Mouse (Mus musculus) forelimb bud, embryonic 11.5 days (tissue): ENCODE measurements at regions not wholly inside any gene's neighbourhood (a gene's known extent, or its start where the extent isn't known, plus 50 kb on each side); places are given as distances from the start of the nearest gene placed in this dataset.
A peak's percentile ranks its signal among the peaks of the same experiment; 100 is the strongest.
"Not testable (repeated sequence)": the region's sequence is repeated elsewhere in the genome, so short reads cannot be mapped to it uniquely, and the experiment has no call there.

Experiments used
- DNase-seq: peaks from one replicate; pipeline ENCODE4 v3.0.0-alpha.2; 2012; ENCODE audit warnings: low read depth, low spot score

DNA sequence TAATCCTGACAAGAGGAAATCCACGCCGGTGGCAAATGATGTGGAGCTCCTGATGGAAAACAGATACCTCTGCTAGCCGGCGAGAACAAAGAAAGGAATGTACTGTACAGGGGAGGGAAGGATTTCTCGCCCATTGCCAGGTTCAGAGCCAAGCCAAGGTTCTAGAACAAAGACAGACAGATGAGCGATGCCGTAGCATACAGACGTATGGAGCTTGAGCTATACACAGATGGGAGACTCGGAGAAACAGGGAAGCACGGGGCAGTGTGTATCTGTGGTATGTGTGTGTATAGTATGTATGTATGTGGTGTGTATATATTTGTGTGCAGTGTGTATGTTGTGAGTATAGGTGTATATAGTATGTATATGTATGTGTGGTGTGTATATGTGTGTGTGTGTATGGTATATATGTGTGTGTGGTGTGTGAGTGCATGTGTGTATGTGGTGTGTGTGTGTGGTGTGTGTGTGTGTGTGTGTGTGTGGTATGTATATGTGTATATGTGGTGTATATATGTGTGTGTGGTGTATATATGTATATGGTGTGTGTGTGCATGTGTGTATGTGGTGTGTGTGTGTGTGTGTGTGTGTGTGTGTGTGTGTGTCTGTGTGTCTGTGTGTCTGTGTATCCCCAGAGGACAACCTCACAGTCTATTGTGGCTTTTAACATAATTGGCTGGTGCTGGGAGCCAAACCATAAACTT is 140.6 kb downstream of the Cand1 start:
- no peak for DNase-seq

DNA sequence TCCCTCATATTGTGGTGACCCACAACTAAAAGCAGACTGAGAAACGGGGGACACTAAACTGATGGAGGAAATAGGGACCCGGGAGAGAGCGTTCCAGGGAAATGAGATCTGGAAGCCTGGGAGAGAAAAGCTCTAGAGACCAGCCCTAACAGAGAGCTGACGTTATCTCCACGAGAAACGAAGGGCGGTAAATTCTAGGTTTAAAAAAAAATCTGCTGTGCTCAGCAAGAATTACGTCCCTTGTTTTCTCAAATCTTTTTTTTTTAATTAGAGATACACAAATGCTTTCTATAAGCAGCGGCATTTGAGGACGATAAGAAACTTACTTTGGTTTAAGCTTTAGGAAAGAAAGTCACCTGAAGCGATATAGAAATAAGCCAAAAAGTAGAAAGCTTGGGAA is 145.7 kb downstream of the Cand1 start:
- DNase-seq = no peak

DNA sequence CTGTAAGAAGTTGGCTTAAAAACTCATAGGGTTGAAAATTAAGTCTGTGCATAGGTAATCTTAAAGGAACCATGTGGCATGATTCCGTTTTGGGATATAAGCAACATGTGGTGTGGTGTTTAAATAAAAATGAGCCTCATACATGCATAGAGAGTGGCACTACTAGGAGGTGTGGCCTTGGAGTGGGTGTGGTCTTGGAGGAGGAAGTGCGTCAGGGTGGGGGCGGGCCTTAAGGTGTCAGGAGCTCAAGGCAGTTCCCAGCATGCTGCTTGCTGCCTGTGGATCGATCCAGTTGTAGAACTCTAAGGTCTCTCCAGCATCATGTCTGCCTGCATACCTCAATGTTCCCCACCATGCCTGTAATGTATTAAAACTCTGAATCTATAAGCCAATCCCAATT is 152.0 kb downstream of the Cand1 start:
- DNase-seq = no peak

DNA sequence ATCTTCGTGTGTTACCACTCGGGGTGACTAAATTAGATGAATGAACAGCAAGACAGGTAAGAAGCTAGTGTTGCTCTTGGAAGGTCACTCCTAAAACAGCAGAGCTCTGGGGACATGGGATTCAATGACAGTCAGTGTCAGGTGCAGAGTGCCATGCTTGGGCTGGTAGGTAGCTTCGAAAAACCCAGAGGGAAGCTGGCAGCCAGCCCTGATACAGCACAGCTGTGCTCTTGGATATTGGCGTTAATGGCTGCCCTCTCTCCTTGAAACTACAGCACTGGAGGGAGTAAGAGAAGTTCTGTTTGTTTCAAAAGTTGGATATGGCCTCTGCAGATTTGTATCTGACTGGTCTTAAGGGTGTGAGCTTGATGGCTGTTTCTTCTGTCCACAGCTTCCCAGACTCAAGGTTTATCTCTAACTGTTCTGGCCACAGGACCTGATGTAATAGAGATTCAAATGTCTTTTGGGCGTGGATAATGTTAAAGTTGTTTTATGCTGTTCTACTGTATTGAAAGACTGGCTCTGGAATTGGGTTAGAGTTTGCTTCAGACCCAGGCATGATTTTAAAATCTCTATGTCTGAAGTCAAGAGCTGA is 152.7 kb downstream of the Cand1 start:
- DNase-seq = no peak

- no peak for DNase-seq
Observed at GRCm38 (mm10) chr10:119086450-119086849, 153.4 kb downstream of the Cand1 start.

GRCm38 (mm10) chr10:119083431-119083830 is 156.4 kb downstream of the Cand1 start:
- no peak for DNase-seq

- no peak for DNase-seq
Observed at GRCm38 (mm10) chr10:119082861-119083260, 157.0 kb downstream of the Cand1 start.

GRCm38 (mm10) chr10:119081766-119082165 is 158.1 kb downstream of the Cand1 start:
- not testable (repeated sequence) for DNase-seq

DNA sequence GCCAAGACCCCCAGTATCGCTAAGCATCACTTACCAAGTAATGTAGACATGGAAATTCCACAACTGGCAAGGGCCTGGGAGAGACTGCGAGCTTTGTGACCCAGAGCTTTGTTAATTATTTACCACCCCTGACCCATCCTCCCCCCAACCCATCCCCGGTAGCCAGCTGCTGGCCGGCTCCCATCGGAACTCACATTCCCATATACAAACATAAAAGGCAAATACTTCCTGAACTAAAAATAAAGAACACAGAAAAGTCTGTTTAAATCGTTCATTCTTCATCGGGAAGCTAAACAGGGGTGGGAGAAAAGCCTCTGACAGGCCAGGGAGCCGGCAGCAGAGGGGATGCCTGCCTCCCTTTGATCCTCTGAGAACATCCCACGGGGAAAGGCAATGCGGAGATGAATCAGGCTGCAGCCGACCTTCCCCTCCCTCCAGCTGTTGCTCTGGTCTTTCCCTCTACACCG is 163.7 kb downstream of the Cand1 start:
- DNase-seq = no peak

DNA sequence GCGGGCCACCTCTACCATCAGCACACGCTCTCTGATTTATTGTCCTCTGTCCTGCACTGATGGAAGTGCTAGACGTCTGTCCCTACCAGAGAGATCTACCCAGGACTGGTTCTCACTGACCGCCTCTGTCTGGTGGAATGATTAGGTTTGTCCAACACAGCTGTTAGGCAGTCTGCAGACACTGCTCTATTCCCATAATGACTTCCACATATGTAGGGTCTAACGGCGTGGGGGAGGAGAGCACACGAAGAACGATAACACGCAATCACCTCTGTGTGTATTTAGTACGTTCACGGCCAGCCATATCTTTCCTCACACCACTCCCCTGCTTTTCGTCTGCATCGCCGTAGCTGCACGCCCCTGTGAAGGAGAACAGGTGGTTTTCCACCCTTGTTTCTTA is 165.0 kb downstream of the Cand1 start:
- DNase-seq = no peak

DNA sequence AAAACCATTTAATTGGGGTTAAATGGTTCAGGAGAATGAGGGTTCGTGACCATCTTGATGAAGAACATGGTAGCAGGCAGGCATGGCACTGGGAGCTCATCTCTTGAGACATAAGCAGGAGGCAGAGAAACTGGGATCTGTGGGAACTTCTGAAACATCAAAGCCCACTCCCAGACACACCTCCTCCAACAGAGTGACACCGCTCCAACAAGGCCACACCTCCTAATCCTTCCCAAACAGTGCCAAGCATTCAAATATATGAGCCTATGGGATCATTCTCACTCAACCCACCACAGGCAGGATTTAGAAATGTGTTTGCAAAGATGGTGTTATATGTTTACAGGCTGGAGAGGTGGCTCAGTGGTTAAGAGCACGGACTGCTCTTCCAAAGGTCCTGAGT is 165.9 kb downstream of the Cand1 start:
- no peak for DNase-seq

- no peak for DNase-seq
Observed at GRCm38 (mm10) chr10:119069410-119069809, 170.4 kb downstream of the Cand1 start.

DNA sequence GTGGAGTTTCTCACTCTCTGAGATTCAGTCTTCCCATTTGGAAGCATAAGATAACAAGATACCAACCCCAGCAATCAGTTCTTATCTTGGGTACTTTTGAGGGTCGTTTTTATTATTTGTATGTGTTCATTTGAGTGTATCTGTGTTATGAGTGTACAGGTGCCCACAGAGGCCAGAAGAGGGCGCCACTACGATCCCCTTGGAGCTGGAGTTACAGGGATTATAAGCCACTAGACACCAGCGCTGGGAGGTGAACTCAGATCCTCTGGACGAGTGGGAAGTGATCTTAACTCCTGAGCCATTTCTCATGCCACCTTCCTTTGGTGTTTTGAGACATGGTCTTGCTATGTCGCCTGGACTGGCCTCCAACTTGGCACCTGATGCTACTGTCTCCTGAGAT is 172.0 kb downstream of the Cand1 start:
- no peak for DNase-seq

GRCm38 (mm10) chr10:119067366-119067765 is 172.5 kb downstream of the Cand1 start:
- no peak for DNase-seq

DNA sequence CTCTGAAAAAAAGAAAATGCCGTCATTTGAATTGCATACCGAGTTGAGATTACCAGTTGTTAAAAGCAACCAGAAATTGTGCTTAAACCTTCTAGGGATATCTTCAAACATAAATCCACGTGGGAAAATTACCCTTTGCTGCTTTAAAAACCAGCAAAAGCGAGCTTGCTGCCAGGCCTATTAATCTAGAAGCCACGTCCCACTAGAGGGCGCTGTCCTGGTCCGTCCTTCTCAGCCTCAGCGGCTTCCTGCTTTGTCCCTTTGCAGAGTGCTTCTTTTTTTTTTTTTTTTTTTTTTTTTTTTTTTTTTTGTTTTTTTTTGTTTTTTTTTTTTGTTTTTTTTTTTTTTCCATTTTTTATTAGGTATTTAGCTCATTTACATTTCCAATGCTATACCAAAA is 173.9 kb downstream of the Cand1 start:
- peak; percentile 83 for DNase-seq

DNA sequence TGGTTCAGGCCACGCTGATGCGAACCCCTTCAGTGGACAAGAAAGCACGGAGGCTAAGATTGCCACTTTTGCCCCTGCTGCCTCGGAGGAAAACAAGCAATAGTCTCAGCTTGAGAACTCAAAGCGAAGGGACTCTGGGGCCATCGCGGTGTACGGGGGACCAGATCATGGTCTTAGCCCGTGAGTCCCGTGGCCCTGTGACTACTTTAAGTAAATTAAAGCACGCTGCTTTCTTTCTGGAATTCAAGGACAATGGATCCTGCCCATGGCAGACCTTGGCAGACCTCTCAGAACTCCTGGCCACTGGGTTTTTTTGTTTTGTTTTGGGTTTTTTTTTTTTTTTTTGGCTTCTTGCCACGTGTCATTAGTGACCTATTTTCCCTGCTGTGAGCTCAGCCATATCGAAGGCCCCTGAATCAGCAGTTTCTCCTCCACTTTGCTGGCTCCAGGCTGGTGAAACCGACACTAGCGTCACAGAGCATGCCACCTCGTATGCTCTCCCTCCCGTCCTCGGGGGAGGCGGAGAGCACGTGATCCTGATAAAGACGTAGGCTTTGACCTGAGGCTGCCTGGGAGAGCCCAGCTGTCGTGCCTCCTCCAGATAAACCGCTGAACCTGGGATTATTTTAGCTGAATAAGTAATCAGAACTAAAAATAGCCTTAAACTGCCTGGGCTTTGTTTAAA is 174.6 kb downstream of the Cand1 start:
- peak; percentile 29 for DNase-seq

DNA sequence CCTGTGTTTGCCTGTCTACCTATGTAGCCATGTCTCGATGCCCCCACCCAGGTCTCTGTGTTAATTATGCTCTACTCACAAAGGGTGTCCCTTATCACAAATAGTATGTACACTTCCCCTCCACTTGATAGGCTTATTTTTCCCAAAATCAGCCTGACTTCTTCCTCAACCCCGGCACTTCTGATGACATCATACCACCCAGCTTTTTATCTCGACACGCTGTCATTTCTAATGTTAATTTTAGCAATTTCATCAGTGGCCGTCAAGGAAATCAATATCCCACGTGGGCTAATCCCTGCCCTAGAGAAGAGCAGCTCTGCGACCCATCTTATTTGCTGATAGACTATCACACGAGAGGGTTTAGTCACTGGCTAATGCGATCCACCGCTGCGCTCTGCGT is 175.6 kb downstream of the Cand1 start:
- no peak for DNase-seq

GRCm38 (mm10) chr10:119063209-119063699 is 176.6 kb downstream of the Cand1 start:
- DNase-seq = no peak

- no peak for DNase-seq
Observed at GRCm38 (mm10) chr10:119061958-119062599, 177.8 kb downstream of the Cand1 start.

DNA sequence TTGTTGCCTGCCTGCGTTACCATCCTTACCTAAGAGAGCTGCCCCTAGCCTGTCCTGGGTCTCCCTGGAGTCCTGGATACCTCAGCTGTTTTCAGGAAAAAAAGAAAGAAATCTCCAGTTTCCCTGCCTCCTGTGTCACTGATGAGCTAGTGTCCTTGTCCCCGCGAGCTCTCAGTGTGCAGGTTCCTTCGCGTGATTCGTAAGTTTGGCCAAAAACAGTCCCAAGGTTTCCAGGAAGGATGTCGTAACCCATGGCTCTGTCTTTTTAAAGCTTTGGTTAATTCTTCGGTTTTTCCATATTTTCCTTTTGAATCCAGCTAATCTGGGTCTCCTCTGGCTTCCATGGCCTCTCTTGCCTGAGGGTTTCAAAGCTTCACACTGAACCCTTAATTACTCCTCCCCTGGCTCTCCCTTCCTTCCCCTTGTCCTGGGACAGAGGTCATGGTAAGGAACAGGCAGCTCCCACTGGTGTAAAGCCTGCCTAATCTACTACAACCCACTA is 178.5 kb downstream of the Cand1 start:
- no peak for DNase-seq

DNA sequence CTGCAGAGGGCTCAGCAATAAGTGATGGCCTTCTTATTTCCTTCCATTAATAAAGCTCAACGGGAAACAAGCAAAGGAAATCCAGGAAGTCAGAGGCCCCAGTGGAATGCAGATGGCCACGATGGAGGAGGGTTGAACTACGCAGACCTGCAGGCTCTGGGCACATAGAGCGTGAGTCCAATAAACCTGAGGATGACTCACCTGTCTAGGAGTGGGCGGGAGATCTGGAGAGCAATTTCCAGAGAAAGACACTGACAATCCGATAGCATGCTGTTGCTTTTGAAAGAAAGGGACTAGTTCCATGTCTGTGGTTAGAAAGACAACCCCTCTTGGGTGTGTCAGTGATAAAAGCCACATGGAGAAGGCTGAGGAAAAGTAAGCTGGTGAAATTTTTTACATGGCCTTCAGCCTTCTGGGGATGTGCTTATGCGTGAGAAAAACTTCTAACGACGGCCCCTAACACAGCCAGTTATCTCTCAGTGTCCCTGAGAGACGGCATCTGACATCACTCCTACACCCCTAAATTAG is 181.3 kb downstream of the Cand1 start:
- no peak for DNase-seq
